Mouse (Mus musculus): ENCODE measurements around the gene Serpinb11. TPM values are rescaled to one million over a fixed set of nuclear protein-coding genes. Genes with fewer than 3 reads are reported as not detected.

Gene Serpinb11
- polyA plus RNA-seq, 1 experiment from 2014 or later, result 0.06 TPM

Other genes starting within 250 kb of the Serpinb11 start
- not detected in 2 replicates for gene Serpinb3b, start 82.8 kb upstream of the Serpinb11 start, polyA plus RNA-seq (2015; fragmentation: Nextera tagmentation; extraction: Ambion mirVana)
- gene Serpinb3c, start 82.8 kb upstream of the Serpinb11 start, polyA plus RNA-seq (2015; fragmentation: Nextera tagmentation; extraction: Ambion mirVana), result not detected in 2 replicates
- 0.21 TPM in 1 of 2 replicates, not detected in the other for gene Serpinb7, start 38.5 kb downstream of the Serpinb11 start, polyA plus RNA-seq (2015; fragmentation: Nextera tagmentation; extraction: Ambion mirVana)
- 0.46 and 0.69 TPM in 2 replicates for gene Serpinb2, start 150.2 kb downstream of the Serpinb11 start, polyA plus RNA-seq (2015; fragmentation: Nextera tagmentation; extraction: Ambion mirVana)
- 4.8 and 5.9 TPM in 2 replicates for gene Serpinb8, start 228.8 kb downstream of the Serpinb11 start, polyA plus RNA-seq (2015; fragmentation: Nextera tagmentation; extraction: Ambion mirVana)